Mouse (Mus musculus) forebrain, embryonic 12.5 days (tissue): ENCODE data around the gene Usp53. TPM values are rescaled to one million over a fixed set of nuclear protein-coding genes. Genes with fewer than 3 reads are reported as not detected.
A peak's percentile ranks its signal among the peaks of the same experiment; 100 is the strongest.

ENCODE experiments used
- ATAC-seq: fragments of 200-750 bp; cut with Nextera tagmentation; 2 replicates; pipeline ENCODE4 v1.8.0; 2017; ENCODE audit warnings: moderate TSS enrichment; ENCODE audit not compliant: low FRiP score
- H3K27ac ChIP-seq: fragments of 300-500 bp; sonication (generic); 2 replicates; pipeline ENCODE4 v1.5.1; 2016; ENCODE audit warnings: mild to moderate bottlenecking
- H3K27me3 ChIP-seq: fragments of 300-500 bp; sonication (generic); 2 replicates; pipeline ENCODE4 v1.6.1; 2016; ENCODE audit warnings: mild to moderate bottlenecking
- H3K36me3 ChIP-seq: fragments of 300-500 bp; sonication (generic); replicated peaks from 2 replicates; pipeline ENCODE4 v1.6.1; 2016; ENCODE audit warnings: mild to moderate bottlenecking
- H3K4me1 ChIP-seq: fragments of 300-500 bp; sonication (generic); 2 replicates; pipeline ENCODE4 v1.6.1; 2016
- H3K4me2 ChIP-seq: fragments of 300-500 bp; sonication (generic); 2 replicates; pipeline ENCODE4 v1.6.1; 2016; ENCODE audit warnings: mild to moderate bottlenecking, moderate library complexity
- H3K4me3 ChIP-seq: fragments of 300-500 bp; sonication (generic); replicated peaks from 2 replicates; pipeline ENCODE4 v1.5.1; 2016; ENCODE audit warnings: mild to moderate bottlenecking
- H3K9ac ChIP-seq: fragments of 300-500 bp; sonication (generic); 2 replicates; pipeline ENCODE4 v1.6.1; 2016; ENCODE audit warnings: mild to moderate bottlenecking
- H3K9me3 ChIP-seq: fragments of 300-500 bp; sonication (generic); 2 replicates; pipeline ENCODE4 v1.6.1; 2016
- WGBS: fragments of 180-500 bp; shearing (Covaris S2); methylation state at CpG from one replicate; pipeline ENCODE4 v1.1.7; 2016; 5-methylcytosine and 5-hydroxymethylcytosine counted together
- polyA plus RNA-seq: library from polyadenylated mRNA; unstranded; fragments of >200 nt; fragmentation: Nextera tagmentation; extraction: Ambion mirVana; gene quantifications from 2 replicates; pipeline ENCODE4 v1.2.1, GENCODE M21; 2016

Gene Usp53
- polyA plus RNA-seq, result 6.2 and 6.5 TPM in 2 replicates

DNA sequence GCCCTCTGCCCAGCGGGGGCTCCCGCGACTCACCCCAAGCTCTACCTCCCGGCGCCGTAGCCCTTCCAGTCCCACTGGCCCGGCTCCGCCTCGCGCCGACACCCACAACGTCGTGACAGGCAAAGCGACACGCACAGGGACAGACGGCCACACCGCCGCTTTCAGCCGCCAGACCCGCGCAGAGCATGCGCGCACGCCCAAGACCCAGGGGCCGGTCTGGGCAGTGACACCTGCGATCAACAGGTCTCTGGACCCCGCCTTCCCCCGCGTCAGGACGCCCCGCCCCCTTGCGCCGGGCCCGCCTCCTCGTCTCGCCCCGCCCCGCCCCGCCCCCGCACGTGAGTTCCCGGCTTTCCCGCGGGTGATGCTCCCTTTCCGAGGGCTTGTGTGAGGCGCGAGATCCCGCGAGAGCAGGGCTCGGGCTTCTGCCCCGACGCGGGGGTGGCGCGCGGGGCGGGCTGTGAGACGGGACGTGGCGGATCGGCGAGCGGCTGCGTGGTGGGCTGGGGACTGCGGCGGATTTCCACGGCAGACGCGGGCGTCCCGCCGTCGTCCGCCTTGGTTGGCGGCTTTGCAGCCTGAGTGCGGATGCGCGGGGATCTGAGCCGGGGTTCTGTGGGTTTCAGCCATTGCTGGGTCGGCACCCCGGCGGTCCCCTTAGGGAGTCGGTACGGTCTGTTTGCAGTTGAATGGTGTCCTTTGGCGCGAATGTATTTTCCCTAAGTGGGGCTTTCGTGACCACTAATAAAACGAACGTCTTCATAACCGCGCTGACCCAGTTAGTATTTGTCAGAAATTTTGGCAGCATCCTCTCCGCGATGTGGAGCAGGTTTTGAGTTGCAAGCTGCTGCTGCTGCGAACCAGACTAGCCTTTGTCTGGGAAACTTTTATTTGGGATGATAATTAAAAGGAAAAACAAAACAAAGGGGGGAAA, at the start of gene Usp53:
Usp53 (minus strand) TSS at position 262 of the 934 bp plus-strand sequence.
- H3K27ac ChIP-seq, result peak within 1 kb of the TSS; percentile 93
- H3K4me1 ChIP-seq, result peaks cover 7% of the 10 kb centered on the region
- ATAC-seq, result peak; percentile 98
- WGBS, result under 1% methylated on average over 87 of the region's 94 CpGs
- peak within 1 kb of the TSS; percentile 66 for H3K4me2 ChIP-seq
- peak within 1 kb of the TSS; percentile 83 for H3K4me3 ChIP-seq
- no peaks in the 10 kb centered on the region for H3K9me3 ChIP-seq
- H3K9ac ChIP-seq, result peak within 1 kb of the TSS; percentile 82
- H3K27me3 ChIP-seq, result no peaks in the 10 kb centered on the region
- H3K36me3 ChIP-seq, result no peaks in the 10 kb centered on the region

DNA sequence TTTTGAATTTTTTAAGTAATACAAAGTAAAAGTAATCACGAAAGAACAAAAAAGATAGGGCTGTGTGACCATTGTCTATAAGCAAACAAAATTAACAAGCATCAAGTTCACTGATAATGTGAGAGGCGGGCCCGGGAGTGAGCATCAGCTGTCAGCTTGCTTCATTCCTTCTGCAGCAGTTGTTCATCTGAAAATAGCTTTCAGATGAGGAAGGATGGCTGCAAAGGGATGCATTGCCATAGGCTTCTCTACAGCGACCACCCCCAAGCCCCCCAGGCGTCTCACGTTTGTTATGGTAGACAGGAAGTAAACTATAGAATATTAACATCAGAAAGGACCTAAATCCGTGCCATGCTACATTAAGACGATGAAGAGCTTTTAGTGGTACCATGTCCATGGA, 49.5 kb upstream of the Usp53 start:
- no peak for ATAC-seq
- H3K27ac ChIP-seq, result no peak overlapping the region
- no peaks in the 10 kb centered on the region for H3K27me3 ChIP-seq
- WGBS, result 75% methylated on average over 8 of the region's 8 CpGs
- H3K9ac ChIP-seq, result no peak overlapping the region
- H3K4me1 ChIP-seq, result no peaks in the 10 kb centered on the region
- H3K4me2 ChIP-seq, result no peak overlapping the region
- H3K36me3 ChIP-seq, result no peaks in the 10 kb centered on the region
- no peak overlapping the region for H3K4me3 ChIP-seq
- H3K9me3 ChIP-seq, result no peaks in the 10 kb centered on the region

DNA sequence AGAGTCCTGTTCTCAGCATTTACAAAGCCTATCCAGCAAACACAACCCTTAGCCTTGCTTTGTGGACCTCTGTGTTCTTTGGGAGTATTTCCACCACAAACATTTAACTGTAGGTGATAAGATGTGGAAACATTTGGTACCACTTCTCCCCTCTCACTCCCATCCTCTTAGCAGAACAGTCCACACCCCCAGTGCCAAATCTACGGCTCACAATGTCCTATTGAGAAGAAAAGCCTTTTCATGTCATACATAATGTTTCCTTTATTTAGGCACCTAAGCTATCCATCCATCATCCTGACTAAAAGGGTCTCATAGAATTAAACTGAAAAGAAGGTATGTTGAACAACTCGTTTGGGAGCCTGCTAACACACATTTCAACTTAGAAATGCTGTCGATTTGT, 41.3 kb upstream of the Usp53 start:
- Histone ChIP-seq H3K27ac (no peak overlapping the region), H3K9me3 (no peaks in the 10 kb centered on the region), H3K27me3 (no peaks in the 10 kb centered on the region), H3K4me2 (no peak overlapping the region), H3K4me1 (no peaks in the 10 kb centered on the region), H3K9ac (no peak overlapping the region), H3K4me3 (no peak overlapping the region), H3K36me3 (no peaks in the 10 kb centered on the region)
- 38% methylated on average over 3 of the region's 3 CpGs for WGBS
- ATAC-seq, result no peak

DNA sequence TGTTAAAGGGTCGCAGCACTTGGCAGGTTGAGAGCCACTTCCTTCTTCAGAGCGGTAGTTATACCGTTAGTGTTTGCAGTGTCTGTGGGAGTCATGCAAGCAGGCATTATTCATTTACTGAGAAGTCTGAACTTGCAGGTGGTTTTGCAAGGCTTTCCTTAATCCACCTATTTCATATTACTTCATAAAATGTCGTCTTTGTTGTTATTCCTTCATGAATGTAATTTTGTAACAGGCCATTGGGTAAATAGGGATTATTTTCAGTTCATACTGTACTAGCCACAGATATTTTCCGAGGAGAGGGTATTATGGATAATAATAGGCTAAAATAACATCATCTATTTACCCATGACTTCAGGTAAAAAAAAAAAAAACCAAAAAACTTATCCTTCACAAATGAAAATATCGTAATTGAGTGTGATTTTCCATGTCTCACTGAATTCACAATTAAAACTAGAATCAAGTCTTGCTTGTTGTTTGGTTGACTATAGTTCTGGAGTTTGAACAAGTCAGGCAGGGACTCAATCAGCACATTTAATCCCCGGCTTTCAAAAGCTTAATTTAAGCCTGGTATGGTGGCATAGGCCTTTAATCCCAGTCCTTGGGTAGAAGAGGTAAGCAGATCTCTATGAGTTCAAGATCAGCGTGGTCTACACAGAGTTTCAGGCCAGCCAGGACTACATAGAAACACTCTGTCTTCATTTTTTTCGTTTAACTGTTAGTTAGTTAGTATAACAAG, 40.4 kb upstream of the Usp53 start:
- no peaks in the 10 kb centered on the region for H3K27me3 ChIP-seq
- no peak overlapping the region for H3K9ac ChIP-seq
- H3K36me3 ChIP-seq, result no peaks in the 10 kb centered on the region
- no peak for ATAC-seq
- no peak overlapping the region for H3K4me3 ChIP-seq
- H3K4me1 ChIP-seq, result no peaks in the 10 kb centered on the region
- WGBS, result 85% methylated on average over 9 of the region's 9 CpGs
- H3K4me2 ChIP-seq, result no peak overlapping the region
- no peak overlapping the region for H3K27ac ChIP-seq
- H3K9me3 ChIP-seq, result no peaks in the 10 kb centered on the region

DNA sequence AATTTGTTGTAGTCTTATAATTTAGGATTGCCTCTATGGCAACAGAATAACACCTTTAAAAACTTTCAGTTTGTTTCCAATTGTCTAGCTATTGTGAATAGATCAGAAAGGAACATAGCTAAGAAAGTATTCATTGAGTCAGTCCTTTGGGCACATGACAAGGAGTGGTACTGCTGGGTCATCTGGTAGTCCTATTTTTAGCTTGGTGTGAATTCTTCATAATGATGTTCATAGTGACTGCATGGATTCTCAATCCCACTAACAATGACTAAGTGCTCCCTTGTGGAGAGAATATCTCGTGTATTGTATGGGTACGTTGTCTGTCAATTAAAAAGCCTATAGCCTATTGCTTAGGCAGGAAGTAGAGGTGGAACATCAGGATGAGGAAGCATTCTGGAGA, 34.5 kb upstream of the Usp53 start:
- ATAC-seq, result no peak
- no peaks in the 10 kb centered on the region for H3K4me1 ChIP-seq
- 91% methylated on average over 2 of the region's 2 CpGs for WGBS

DNA sequence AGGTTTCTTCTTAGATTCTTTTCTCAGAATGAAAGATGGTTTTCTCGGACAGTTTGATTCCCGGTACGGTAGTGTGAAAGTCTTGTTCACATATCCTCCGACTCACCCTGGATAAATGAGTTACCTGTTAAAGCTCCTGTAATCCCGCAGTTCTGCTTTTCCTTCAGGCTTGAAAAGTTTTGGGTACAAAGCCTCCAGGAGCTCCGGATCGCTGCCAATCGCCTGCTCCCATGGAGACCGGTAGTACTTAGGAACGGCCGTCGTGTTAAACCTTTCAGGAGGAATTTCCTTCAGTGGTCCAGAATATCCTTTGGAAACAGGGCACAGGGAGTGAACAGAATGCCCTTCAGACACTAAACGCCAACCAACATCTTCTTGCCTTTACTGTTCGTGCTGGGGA, 29.2 kb upstream of the Usp53 start:
- no peak for ATAC-seq
- WGBS, result 89% methylated on average over 14 of the region's 14 CpGs

More for the DNA sequence above, 34.5 kb upstream of the Usp53 start:
- H3K9me3 ChIP-seq, result no peaks in the 10 kb centered on the region
- no peaks in the 10 kb centered on the region for H3K27me3 ChIP-seq
- H3K4me2 ChIP-seq, result no peak overlapping the region
- no peak overlapping the region for H3K9ac ChIP-seq
- no peaks in the 10 kb centered on the region for H3K36me3 ChIP-seq
- no peak overlapping the region for H3K27ac ChIP-seq
- no peak overlapping the region for H3K4me3 ChIP-seq

DNA sequence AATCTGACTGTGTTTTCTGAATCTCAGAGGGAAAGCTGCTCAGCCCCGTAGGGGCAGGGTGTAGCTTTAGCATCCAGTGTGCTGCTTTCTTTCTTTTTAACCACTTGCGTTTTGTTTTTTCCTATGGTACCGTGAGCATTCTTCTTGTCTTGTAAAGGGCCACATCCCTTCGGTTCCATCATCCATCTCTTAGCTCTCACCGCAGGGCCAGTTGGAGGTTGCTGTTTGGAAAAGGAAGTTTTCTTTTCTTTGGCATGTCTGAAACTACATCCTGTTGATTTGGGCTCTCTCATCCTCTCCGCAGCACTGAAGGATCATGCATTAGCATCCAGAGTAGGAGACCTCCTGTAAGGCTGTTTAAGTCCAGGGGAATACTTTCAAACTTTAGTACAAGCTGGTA, 25.1 kb upstream of the Usp53 start:
- H3K4me3 ChIP-seq, result no peak overlapping the region
- H3K4me1 ChIP-seq, result no peaks in the 10 kb centered on the region
- H3K27me3 ChIP-seq, result no peaks in the 10 kb centered on the region
- H3K9ac ChIP-seq, result no peak overlapping the region
- ATAC-seq, result no peak
- no peaks in the 10 kb centered on the region for H3K36me3 ChIP-seq
- no peak overlapping the region for H3K4me2 ChIP-seq
- no peak overlapping the region for H3K27ac ChIP-seq
- no peaks in the 10 kb centered on the region for H3K9me3 ChIP-seq
- WGBS, result 53% methylated on average over 6 of the region's 6 CpGs

More for the DNA sequence above, 29.2 kb upstream of the Usp53 start:
- H3K9ac ChIP-seq, result no peak overlapping the region
- H3K36me3 ChIP-seq, result no peaks in the 10 kb centered on the region
- H3K9me3 ChIP-seq, result no peaks in the 10 kb centered on the region
- H3K27me3 ChIP-seq, result no peaks in the 10 kb centered on the region
- no peaks in the 10 kb centered on the region for H3K4me1 ChIP-seq
- H3K4me2 ChIP-seq, result no peak overlapping the region
- H3K27ac ChIP-seq, result no peak overlapping the region
- no peak overlapping the region for H3K4me3 ChIP-seq

DNA sequence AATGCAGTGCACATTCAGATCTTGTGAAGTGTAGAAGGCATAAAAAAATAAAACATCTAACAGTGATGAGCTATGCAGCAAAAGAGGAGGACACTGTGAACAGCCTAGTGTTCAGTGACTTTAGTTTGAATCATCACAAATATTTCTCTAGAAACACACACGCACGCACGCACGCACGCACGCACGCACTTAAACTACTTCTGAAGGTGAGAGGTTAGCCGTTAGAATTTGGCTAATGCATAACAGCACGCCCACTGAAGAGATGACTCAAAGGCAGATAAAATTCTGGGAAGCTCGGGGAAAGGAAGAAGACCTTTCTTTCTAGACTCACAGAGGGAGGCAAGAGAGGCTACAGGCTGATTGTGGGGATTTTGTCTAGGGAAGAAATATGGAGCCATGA, 23.1 kb upstream of the Usp53 start:
- Histone ChIP-seq H3K4me1 (no peaks in the 10 kb centered on the region), H3K4me2 (no peak overlapping the region), H3K36me3 (no peaks in the 10 kb centered on the region), H3K27me3 (no peaks in the 10 kb centered on the region), H3K27ac (no peak overlapping the region), H3K4me3 (no peak overlapping the region), H3K9me3 (no peaks in the 10 kb centered on the region), H3K9ac (no peak overlapping the region)
- no peak for ATAC-seq
- whole genome bisulfite sequencing, result 82% methylated on average over 10 of the region's 10 CpGs

DNA sequence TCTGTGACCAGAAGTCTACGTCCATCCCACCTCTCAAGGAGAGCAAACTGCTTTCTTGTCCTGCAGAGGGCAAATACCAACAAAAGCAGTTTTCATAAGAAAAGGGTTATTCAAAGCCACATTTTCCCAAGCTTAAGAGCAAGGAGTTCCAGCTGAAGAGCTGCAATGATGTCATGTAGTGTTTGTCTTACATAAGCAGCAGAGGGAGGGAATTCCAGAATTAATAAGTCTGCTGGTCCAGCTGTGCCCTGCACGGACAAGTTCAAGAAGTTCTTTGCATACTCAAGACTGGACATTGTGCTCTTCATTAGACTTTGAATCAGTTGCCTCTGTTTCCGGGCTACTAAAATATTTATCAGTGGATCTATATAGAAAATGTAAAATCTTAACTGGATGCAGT, 16.7 kb upstream of the Usp53 start:
- H3K4me3 ChIP-seq, result no peak overlapping the region
- H3K27ac ChIP-seq, result no peak overlapping the region
- H3K4me2 ChIP-seq, result no peak overlapping the region
- H3K27me3 ChIP-seq, result no peaks in the 10 kb centered on the region
- H3K4me1 ChIP-seq, result no peaks in the 10 kb centered on the region
- 59% methylated on average over 3 of the region's 3 CpGs for WGBS
- no peak overlapping the region for H3K9ac ChIP-seq
- no peaks in the 10 kb centered on the region for H3K9me3 ChIP-seq
- ATAC-seq, result no peak
- H3K36me3 ChIP-seq, result no peaks in the 10 kb centered on the region

DNA sequence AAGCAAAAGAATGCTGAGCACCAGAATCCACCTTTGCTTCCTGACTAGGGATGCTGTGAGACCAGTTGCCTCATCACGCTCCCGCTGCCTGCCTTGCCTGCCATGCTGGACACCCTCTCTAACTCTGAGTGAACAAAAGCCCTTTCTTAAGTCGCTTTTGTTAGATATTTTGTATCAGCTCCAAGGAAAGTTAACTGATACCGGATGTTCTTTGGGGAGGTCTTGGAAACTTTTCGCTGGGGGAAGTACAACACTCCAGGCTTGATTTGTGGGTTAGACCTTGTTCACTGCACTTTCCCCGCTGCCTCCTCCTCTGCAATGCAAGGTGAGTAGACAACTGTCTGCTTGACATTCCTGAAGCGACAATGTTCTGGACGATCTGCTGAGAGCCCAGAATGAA, 14.2 kb upstream of the Usp53 start:
- Histone ChIP-seq H3K4me2 (no peak overlapping the region), H3K4me1 (no peaks in the 10 kb centered on the region), H3K27me3 (no peaks in the 10 kb centered on the region), H3K9ac (no peak overlapping the region), H3K4me3 (no peak overlapping the region), H3K27ac (no peak overlapping the region), H3K9me3 (no peaks in the 10 kb centered on the region), H3K36me3 (no peaks in the 10 kb centered on the region)
- WGBS, result 76% methylated on average over 8 of the region's 8 CpGs
- ATAC-seq, result no peak

DNA sequence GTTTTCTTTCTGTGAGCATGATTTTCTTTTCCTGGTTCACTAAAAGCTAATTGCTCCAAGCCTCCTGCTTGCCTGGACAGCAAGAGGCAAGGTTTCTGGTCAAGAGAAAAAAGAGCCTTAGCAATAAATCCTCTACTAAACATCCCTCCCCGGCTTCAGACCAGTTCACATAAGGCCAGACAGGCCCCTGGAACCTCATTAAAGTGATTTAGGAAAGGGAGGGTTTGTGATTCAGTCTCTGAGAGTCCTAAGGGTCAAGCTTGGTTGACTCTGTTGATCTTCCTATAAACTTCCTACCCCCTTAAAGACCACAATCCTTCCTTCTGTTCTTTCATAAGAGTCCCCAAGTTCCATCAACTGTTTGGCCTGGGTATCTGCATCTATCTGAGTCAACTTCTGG, 12.7 kb upstream of the Usp53 start:
- Histone ChIP-seq H3K27ac (no peak overlapping the region), H3K4me1 (no peaks in the 10 kb centered on the region), H3K27me3 (no peaks in the 10 kb centered on the region), H3K4me3 (no peak overlapping the region), H3K4me2 (no peak overlapping the region), H3K36me3 (no peaks in the 10 kb centered on the region), H3K9ac (no peak overlapping the region), H3K9me3 (no peaks in the 10 kb centered on the region)
- ATAC-seq, result no peak
- 82% methylated on average over 1 of the region's 1 CpGs for WGBS

DNA sequence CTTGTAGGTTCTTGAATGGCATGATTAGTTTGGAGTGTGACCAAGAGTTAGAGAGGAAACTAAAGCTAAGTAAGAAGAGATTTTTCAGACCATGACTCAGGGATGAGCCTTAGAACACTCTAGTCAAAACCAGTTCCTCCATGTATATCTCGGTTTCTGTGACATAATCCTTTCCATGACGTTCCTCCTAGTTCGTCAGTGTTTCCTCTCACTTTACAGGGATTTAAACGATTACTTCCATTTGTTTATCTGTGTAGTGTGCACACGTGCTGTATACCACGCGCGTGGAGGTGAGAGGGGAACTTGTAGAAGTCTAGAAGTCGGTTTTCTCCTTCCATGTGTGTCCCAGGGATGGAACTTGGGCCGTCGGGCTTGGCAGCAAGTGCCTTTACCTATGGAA, 2.6 kb upstream of the Usp53 start:
- WGBS, result 92% methylated on average over 11 of the region's 11 CpGs
- Histone ChIP-seq H3K9me3 (no peaks in the 10 kb centered on the region), H3K4me1 (peaks cover 7% of the 10 kb centered on the region), H3K36me3 (no peaks in the 10 kb centered on the region), H3K9ac (no peak overlapping the region), H3K4me2 (no peak overlapping the region), H3K4me3 (no peak overlapping the region), H3K27me3 (no peaks in the 10 kb centered on the region), H3K27ac (no peak overlapping the region)
- ATAC-seq, result no peak
